Mouse (Mus musculus) MEL-GATA-1-ER (cell line): Measurements from ENCODE around the gene Nat8f5.
"Not testable (repeated sequence)": the region's sequence is repeated elsewhere in the genome, so short reads cannot be mapped to it uniquely, and the experiment has no call there.

Experiments used
- DNase-seq: peaks from one replicate; pipeline ENCODE4 v3.0.0-alpha.2; 2012; ENCODE audit warnings: low read depth; ENCODE audit errors: extremely low read depth

Nat8f5 gene

GRCm38 (mm10) chr6:85820837-85821236 lies at the start of gene Nat8f5, which contains the start of gene Nat8f6:
Gene Nat8f5 (minus strand): TSS chr6:85820972.
Gene Nat8f6 (minus strand): TSS chr6:85820954.
- DNase-seq = no peak

- not testable (repeated sequence) for DNase-seq
Measured at GRCm38 (mm10) chr6:85869006-85869405, 48.2 kb upstream of the Nat8f5 start, which contains the start of gene Nat8f2. Gene Nat8f2 (minus strand): TSS chr6:85869158.

GRCm38 (mm10) chr6:85867726-85868690 lies 47.2 kb upstream of the Nat8f5 start:
- DNase-seq = peak; percentile 3

GRCm38 (mm10) chr6:85866995-85867394 lies 46.2 kb upstream of the Nat8f5 start:
- DNase-seq = not testable (repeated sequence)

- DNase-seq = not testable (repeated sequence)
Measured at GRCm38 (mm10) chr6:85866166-85866565, 45.4 kb upstream of the Nat8f5 start.

- not testable (repeated sequence) for DNase-seq
Measured at GRCm38 (mm10) chr6:85864900-85865639, 44.3 kb upstream of the Nat8f5 start.

GRCm38 (mm10) chr6:85863840-85864239 lies 43.1 kb upstream of the Nat8f5 start:
- DNase-seq = no peak

GRCm38 (mm10) chr6:85863136-85863535 lies 42.4 kb upstream of the Nat8f5 start:
- no peak for DNase-seq

- DNase-seq = no peak
Measured at GRCm38 (mm10) chr6:85862565-85862964, 41.8 kb upstream of the Nat8f5 start.

- DNase-seq = no peak
Measured at GRCm38 (mm10) chr6:85861247-85861646, 40.5 kb upstream of the Nat8f5 start.

GRCm38 (mm10) chr6:85856194-85856678 lies 35.5 kb upstream of the Nat8f5 start:
- no peak for DNase-seq

- DNase-seq = no peak
Measured at GRCm38 (mm10) chr6:85853481-85853880, 32.7 kb upstream of the Nat8f5 start.

- no peak for DNase-seq
Measured at GRCm38 (mm10) chr6:85851062-85851773, 30.4 kb upstream of the Nat8f5 start.

- no peak for DNase-seq
Measured at GRCm38 (mm10) chr6:85849240-85849639, 28.5 kb upstream of the Nat8f5 start.

GRCm38 (mm10) chr6:85848140-85848539 lies 27.4 kb upstream of the Nat8f5 start:
- no peak for DNase-seq

GRCm38 (mm10) chr6:85846921-85847320 lies 26.1 kb upstream of the Nat8f5 start:
- no peak for DNase-seq

GRCm38 (mm10) chr6:85843677-85844458 lies 23.1 kb upstream of the Nat8f5 start:
- DNase-seq = not testable (repeated sequence)

- DNase-seq = no peak
Measured at GRCm38 (mm10) chr6:85839982-85840381, 19.2 kb upstream of the Nat8f5 start.

GRCm38 (mm10) chr6:85838674-85839073 lies 17.9 kb upstream of the Nat8f5 start:
- no peak for DNase-seq

GRCm38 (mm10) chr6:85837307-85837706 lies 16.5 kb upstream of the Nat8f5 start:
- DNase-seq = not testable (repeated sequence)
